Mouse (Mus musculus): ENCODE data around the gene Krt25.

DNA sequence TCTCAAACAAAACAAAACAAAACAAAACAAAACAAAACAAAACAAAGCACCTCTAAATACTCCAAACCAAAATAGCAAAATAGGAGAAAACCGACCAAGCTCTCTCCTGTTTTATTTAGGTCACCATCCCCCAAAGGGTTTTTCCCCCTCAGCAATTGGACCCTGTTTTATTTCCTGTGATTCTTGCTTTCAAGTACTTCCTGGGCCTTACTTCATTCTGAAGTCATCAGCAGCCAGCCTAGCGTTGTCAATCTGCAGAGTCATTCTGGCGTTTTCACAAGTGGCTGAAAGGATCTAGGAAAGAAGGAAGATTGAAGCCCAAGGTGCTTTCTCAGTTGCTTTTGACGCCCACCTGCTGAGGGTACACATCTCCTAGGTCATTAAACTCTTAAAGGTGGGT lies 39.4 kb downstream of the Krt25 start:
- TF ChIP-seq POLR2A (IDR thresholded peaks at IDR 0.05; ENCODE audit: insufficient read depth, low read depth, low read length) = no peak
- TF ChIP-seq CTCF (IDR thresholded peaks at IDR 0.05; ENCODE audit: insufficient read depth, low read depth, low read length) = no peak

Measured in olfactory bulb, adult 2 months (tissue).